In the genomic region with DNA sequence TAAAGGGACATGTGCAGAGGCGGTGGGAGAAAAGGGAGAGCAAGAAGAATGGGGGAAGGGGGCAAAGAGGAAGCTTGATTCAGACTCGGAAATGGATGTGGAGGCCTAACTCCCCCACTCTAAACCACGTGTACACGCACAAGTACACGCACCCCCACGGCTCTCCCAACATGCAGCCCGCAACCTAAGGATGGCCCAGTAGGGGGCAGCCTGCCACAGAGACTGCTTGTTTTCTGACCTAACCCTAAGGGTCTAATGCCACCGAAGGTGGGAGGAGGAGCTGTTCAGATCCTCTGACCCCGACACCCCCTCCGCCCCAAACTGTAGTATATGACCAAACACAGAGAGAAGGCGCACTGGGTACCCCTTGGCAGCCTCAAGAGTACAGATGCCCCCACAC, we compare ENCODE assay signal across 8 mouse cellular contexts. TPM values are rescaled to one million over a fixed set of nuclear protein-coding genes. Genes with fewer than 3 reads are reported as not detected.
DNase-seq lines count a peak whose midpoint lies in the region; ATAC-seq and TF ChIP-seq lines count a peak whose summit lies in the region.

No protein-coding gene starts in this region.

- H3K4me1 ChIP-seq in heart, embryonic 13.5 days, result peaks cover 18% of the 10 kb centered on the region
- H3K4me1 ChIP-seq in kidney, postnatal 0 days (replicated peaks; ENCODE audit: insufficient read depth, low read length), result no peaks in the 10 kb centered on the region; the same call in 1 of the 2 replicates
- H3K4me1 ChIP-seq in midbrain, postnatal 0 days (ENCODE audit: insufficient read depth, low read length), result 0 out of 2 replicates have a peak, but pooled peaks cover 4% of the 10 kb centered on the region

- no peak overlapping the region for H3K27ac ChIP-seq in heart, embryonic 13.5 days (replicated peaks)
- no peak overlapping the region for H3K27ac ChIP-seq in kidney, postnatal 0 days
- H3K27ac ChIP-seq in midbrain, postnatal 0 days (ENCODE audit: low read depth, low read length), result no peak overlapping the region

- H3K4me3 ChIP-seq in heart, embryonic 13.5 days, result peak overlapping the region; percentile 58
- peak overlapping the region; percentile 37; the same call in 1 of the 2 replicates for H3K4me3 ChIP-seq in kidney, postnatal 0 days (replicated peaks; ENCODE audit: low read depth, low read length)
- peak overlapping the region; percentile 45 for H3K4me3 ChIP-seq in midbrain, postnatal 0 days (ENCODE audit: low read depth, low read length)

- H3K9me3 ChIP-seq in heart, embryonic 13.5 days, result no peaks in the 10 kb centered on the region
- H3K9me3 ChIP-seq in kidney, postnatal 0 days (replicated peaks; ENCODE audit: low read length), result no peaks in the 10 kb centered on the region
- no peaks in the 10 kb centered on the region for H3K9me3 ChIP-seq in midbrain, postnatal 0 days (ENCODE audit: low read length)

- WGBS in heart, embryonic 13.5 days, result 2% methylated on average over 11 of the region's 11 CpGs
- WGBS in kidney, postnatal 0 days, result 2% methylated on average over 11 of the region's 11 CpGs
- 2% methylated on average over 11 of the region's 11 CpGs for WGBS in midbrain, postnatal 0 days

- peak; percentile 67 for TF ChIP-seq CTCF in kidney, postnatal 0 days (IDR thresholded peaks at IDR 0.05; ENCODE audit: low read depth)
- peak; percentile 77 for TF ChIP-seq CTCF in midbrain, postnatal 0 days (IDR thresholded peaks at IDR 0.05)

- peaks cover 46% of the 10 kb centered on the region for H3K27me3 ChIP-seq in heart, embryonic 13.5 days (replicated peaks)
- peaks cover 5% of the 10 kb centered on the region; the same call in 1 of the 2 replicates for H3K27me3 ChIP-seq in kidney, postnatal 0 days (ENCODE audit: insufficient read depth, low read length)
- H3K27me3 ChIP-seq in midbrain, postnatal 0 days (ENCODE audit: insufficient read depth, low read length), result no peaks in the 10 kb centered on the region

- DNase-seq in ovary, postnatal 36 days (ENCODE audit: low spot score), result peak; percentile 50
- no peak for DNase-seq in ovary, postnatal 10 days (ENCODE audit: low spot score)
- peak; percentile 88 for DNase-seq in embryo, embryonic 10.5 days (ENCODE audit: low spot score)
- DNase-seq in kidney, postnatal 0 days (ENCODE audit: low spot score), result peak; percentile 68
- peak; percentile 70 for DNase-seq in liver
- peak; percentile 71 for DNase-seq in midbrain, postnatal 0 days (ENCODE audit: low spot score)
- peak; percentile 96 for DNase-seq in telencephalon, adult 2 months (ENCODE audit: low read depth, low spot score)

- H3K36me3 ChIP-seq in heart, embryonic 13.5 days, result no peaks in the 10 kb centered on the region
- no peaks in the 10 kb centered on the region for H3K36me3 ChIP-seq in kidney, postnatal 0 days (ENCODE audit: insufficient read depth, low read length)
- H3K36me3 ChIP-seq in midbrain, postnatal 0 days (ENCODE audit: insufficient read depth, low read length), result no peaks in the 10 kb centered on the region

- peak overlapping the region; percentile 81 for H3K9ac ChIP-seq in heart, embryonic 13.5 days
- peak overlapping the region; percentile 19; the same call in 1 of the 2 replicates for H3K9ac ChIP-seq in kidney, postnatal 0 days (ENCODE audit: low read depth, low read length)
- peak overlapping the region; percentile 62; the same call in 1 of the 2 replicates for H3K9ac ChIP-seq in midbrain, postnatal 0 days (replicated peaks; ENCODE audit: low read length, poor library complexity, severe bottlenecking)

- ATAC-seq in heart, embryonic 13.5 days (ENCODE audit: extremely low read depth, insufficient number of reproducible peaks, low FRiP score, low TSS enrichment), result no peak
- ATAC-seq in kidney, postnatal 0 days (replicated peaks; ENCODE audit: low FRiP score, low read depth), result peak; percentile 43; the same call in 1 of the 2 replicates
- ATAC-seq in midbrain, postnatal 0 days (ENCODE audit: low FRiP score), result peak; percentile 84

- peak overlapping the region; percentile 96 for H3K4me2 ChIP-seq in heart, embryonic 13.5 days
- H3K4me2 ChIP-seq in kidney, postnatal 0 days (ENCODE audit: low read length), result peak overlapping the region; percentile 85
- peak overlapping the region; percentile 96 for H3K4me2 ChIP-seq in midbrain, postnatal 0 days (ENCODE audit: low read depth, low read length, poor library complexity, severe bottlenecking)

RNA-seq across cellular contexts. Expression of a gene that starts 1.3 kb away (rescaled TPM):
- 0.04 TPM in 1 of 2 replicates, not detected in the other for polyA plus RNA-seq in heart, embryonic 13.5 days (2015; fragmentation: Nextera tagmentation; extraction: Ambion mirVana)
- 0.17 and 0.18 TPM in 2 replicates for polyA plus RNA-seq in kidney, postnatal 0 days (2015; fragmentation: Nextera tagmentation; extraction: Ambion mirVana)
- 1.3 and 1.9 TPM in 2 replicates for total RNA-seq in midbrain, postnatal 0 days (2014; rRNA removed)
- 1.0 and 1.1 TPM in 2 replicates for polyA plus RNA-seq in midbrain, postnatal 0 days (2015; fragmentation: Nextera tagmentation; extraction: Ambion mirVana)

RNA-seq across cellular contexts. Expression of a gene that starts 44.5 kb away (rescaled TPM):
- not detected in 2 replicates for polyA plus RNA-seq in heart, embryonic 13.5 days (2015; fragmentation: Nextera tagmentation; extraction: Ambion mirVana)
- 73.8 and 93.1 TPM in 2 replicates for polyA plus RNA-seq in kidney, postnatal 0 days (2015; fragmentation: Nextera tagmentation; extraction: Ambion mirVana)
- 17.2 and 18.3 TPM in 2 replicates for total RNA-seq in midbrain, postnatal 0 days (2014; rRNA removed)
- polyA plus RNA-seq in midbrain, postnatal 0 days (2015; fragmentation: Nextera tagmentation; extraction: Ambion mirVana), result 13.1 and 14.7 TPM in 2 replicates

Comparison
In these comparisons a context has a peak if more than half of its experiments do, and no peak if none do; other contexts are left out.
1. H3K9ac ChIP-seq: peak in every context shown above with its lines; median percentile 81 in heart, embryonic 13.5 days; 62 in midbrain, postnatal 0 days; 19 in kidney, postnatal 0 days.
2. RNA of a gene that starts 44.5 kb away (polyA plus RNA-seq): 73.8 to 93.1 TPM in kidney, postnatal 0 days and 13.1 to 14.7 TPM in midbrain, postnatal 0 days; not detected in heart, embryonic 13.5 days; every median in the first group is over 10 times any median in the second.
3. Peak in every context shown above with its lines, with median percentiles within 50 percentile points of each other: H3K4me2 ChIP-seq and H3K4me3 ChIP-seq.